Mouse (Mus musculus): Measurements from ENCODE around the gene Ess2. TPM values are rescaled to one million over a fixed set of nuclear protein-coding genes. Genes with fewer than 3 reads are reported as not detected.
A peak's percentile ranks its signal among the peaks of the same experiment; 100 is the strongest.

Ess2 gene
- total and polyA plus RNA-seq, 2 experiments = 3.4 to 8.7 TPM

GRCm38 (mm10) chr16:17928627-17929104 is 17.5 kb upstream of the Ess2 start:
- peaks cover 5% of the 10 kb centered on the region; the same call in 1 of the 2 replicates for H3K79me2 ChIP-seq (ENCODE audit: control insufficient read depth, insufficient read depth, low read length)
- under 1% methylated on average over 9 of the region's 9 CpGs for WGBS
- DNase-seq (ENCODE audit: extremely low read depth, low read depth, low spot score) = peak; percentile 54
- peak overlapping the region; percentile 91 for H3K9ac ChIP-seq (ENCODE audit: low read depth, low read length)
- peaks cover 2% of the 10 kb centered on the region; the same call in 1 of the 2 replicates for H3K36me3 ChIP-seq (ENCODE audit: control insufficient read depth, insufficient read depth, low read length)
- peaks cover 13% of the 10 kb centered on the region for H3K4me1 ChIP-seq (ENCODE audit: control insufficient read depth, insufficient read depth, low read length)
- H3K27me3 ChIP-seq (ENCODE audit: control insufficient read depth, insufficient read depth, low read length) = no peaks in the 10 kb centered on the region
- TF ChIP-seq CTCF (IDR thresholded peaks at IDR 0.05; ENCODE audit: low read depth, low read length) (peak; percentile 56), POLR2A (IDR thresholded peaks at IDR 0.05; ENCODE audit: extremely low read depth, insufficient read depth, low read length) (no peak)
- H3K4me3 ChIP-seq (ENCODE audit: insufficient read depth, low read depth, low read length) = peak overlapping the region; percentile 88
- H3K27ac ChIP-seq (replicated peaks; ENCODE audit: insufficient read depth, low read depth, low read length) = peak overlapping the region; percentile 90

GRCm38 (mm10) chr16:17928087-17928580 is 17.0 kb upstream of the Ess2 start, which contains the start of gene Slc25a1:
Slc25a1 (minus strand) TSS chr16:17928219.
- TF ChIP-seq POLR2A (IDR thresholded peaks at IDR 0.05; ENCODE audit: extremely low read depth, insufficient read depth, low read length) (peak; percentile 90), CTCF (IDR thresholded peaks at IDR 0.05; ENCODE audit: low read depth, low read length) (no peak)
- Histone ChIP-seq H3K4me3 (ENCODE audit: insufficient read depth, low read depth, low read length) (peak within 1 kb of the TSS; percentile 88), H3K9ac (ENCODE audit: low read depth, low read length) (peak within 1 kb of the TSS; percentile 91), H3K27ac (replicated peaks; ENCODE audit: insufficient read depth, low read depth, low read length) (peak within 1 kb of the TSS; percentile 90), H3K27me3 (ENCODE audit: control insufficient read depth, insufficient read depth, low read length) (no peaks in the 10 kb centered on the region), H3K36me3 (ENCODE audit: control insufficient read depth, insufficient read depth, low read length) (peaks cover 2% of the 10 kb centered on the region; the same call in 1 of the 2 replicates), H3K79me2 (ENCODE audit: control insufficient read depth, insufficient read depth, low read length) (peaks cover 5% of the 10 kb centered on the region; the same call in 1 of the 2 replicates), H3K4me1 (ENCODE audit: control insufficient read depth, insufficient read depth, low read length) (peaks cover 13% of the 10 kb centered on the region)
- WGBS = under 1% methylated on average over 47 of the region's 47 CpGs
- peak; percentile 87 for DNase-seq (ENCODE audit: extremely low read depth, low read depth, low spot score)

GRCm38 (mm10) chr16:17927351-17928082 is 16.4 kb upstream of the Ess2 start:
- peak; percentile 42 for DNase-seq (ENCODE audit: extremely low read depth, low read depth, low spot score)
- Histone ChIP-seq H3K79me2 (ENCODE audit: control insufficient read depth, insufficient read depth, low read length) (peaks cover 5% of the 10 kb centered on the region; the same call in 1 of the 2 replicates), H3K27me3 (ENCODE audit: control insufficient read depth, insufficient read depth, low read length) (no peaks in the 10 kb centered on the region), H3K36me3 (ENCODE audit: control insufficient read depth, insufficient read depth, low read length) (peaks cover 2% of the 10 kb centered on the region; the same call in 1 of the 2 replicates), H3K27ac (replicated peaks; ENCODE audit: insufficient read depth, low read depth, low read length) (peak overlapping the region; percentile 90), H3K4me1 (ENCODE audit: control insufficient read depth, insufficient read depth, low read length) (peaks cover 15% of the 10 kb centered on the region), H3K4me3 (ENCODE audit: insufficient read depth, low read depth, low read length) (peak overlapping the region; percentile 88), H3K9ac (ENCODE audit: low read depth, low read length) (peak overlapping the region; percentile 91)
- TF ChIP-seq CTCF (IDR thresholded peaks at IDR 0.05; ENCODE audit: low read depth, low read length) (no peak), POLR2A (IDR thresholded peaks at IDR 0.05; ENCODE audit: extremely low read depth, insufficient read depth, low read length) (no peak)
- WGBS = 1% methylated on average over 72 of the region's 72 CpGs

GRCm38 (mm10) chr16:17922163-17922538 is 11.0 kb upstream of the Ess2 start:
- 0% methylated on average over 14 of the region's 14 CpGs for WGBS
- H3K79me2 ChIP-seq (ENCODE audit: control insufficient read depth, insufficient read depth, low read length) = peaks cover 2% of the 10 kb centered on the region; the same call in 1 of the 2 replicates
- no peaks in the 10 kb centered on the region for H3K27me3 ChIP-seq (ENCODE audit: control insufficient read depth, insufficient read depth, low read length)
- no peak for DNase-seq (ENCODE audit: extremely low read depth, low read depth, low spot score)
- peak overlapping the region; percentile 38 for H3K27ac ChIP-seq (replicated peaks; ENCODE audit: insufficient read depth, low read depth, low read length)
- TF ChIP-seq POLR2A (IDR thresholded peaks at IDR 0.05; ENCODE audit: extremely low read depth, insufficient read depth, low read length) (no peak), CTCF (IDR thresholded peaks at IDR 0.05; ENCODE audit: low read depth, low read length) (no peak)
- H3K4me1 ChIP-seq (ENCODE audit: control insufficient read depth, insufficient read depth, low read length) = peaks cover 19% of the 10 kb centered on the region
- peak overlapping the region; percentile 63 for H3K4me3 ChIP-seq (ENCODE audit: insufficient read depth, low read depth, low read length)
- H3K9ac ChIP-seq (ENCODE audit: low read depth, low read length) = peak overlapping the region; percentile 59
- H3K36me3 ChIP-seq (ENCODE audit: control insufficient read depth, insufficient read depth, low read length) = peaks cover 2% of the 10 kb centered on the region; the same call in 1 of the 2 replicates

- H3K79me2 ChIP-seq (ENCODE audit: control insufficient read depth, insufficient read depth, low read length) = no peaks in the 10 kb centered on the region
- H3K27me3 ChIP-seq (ENCODE audit: control insufficient read depth, insufficient read depth, low read length) = no peaks in the 10 kb centered on the region
- DNase-seq (ENCODE audit: extremely low read depth, low read depth, low spot score) = peak; percentile 87
- peak overlapping the region; percentile 74 for H3K27ac ChIP-seq (replicated peaks; ENCODE audit: insufficient read depth, low read depth, low read length)
- peak overlapping the region; percentile 63 for H3K4me3 ChIP-seq (ENCODE audit: insufficient read depth, low read depth, low read length)
- WGBS = under 1% methylated on average over 47 of the region's 47 CpGs
- TF ChIP-seq CTCF (IDR thresholded peaks at IDR 0.05; ENCODE audit: low read depth, low read length) (peak; percentile 63), POLR2A (IDR thresholded peaks at IDR 0.05; ENCODE audit: extremely low read depth, insufficient read depth, low read length) (peak; percentile 66)
- peak overlapping the region; percentile 84 for H3K9ac ChIP-seq (ENCODE audit: low read depth, low read length)
- H3K36me3 ChIP-seq (ENCODE audit: control insufficient read depth, insufficient read depth, low read length) = peaks cover 2% of the 10 kb centered on the region; the same call in 1 of the 2 replicates
- H3K4me1 ChIP-seq (ENCODE audit: control insufficient read depth, insufficient read depth, low read length) = peaks cover 16% of the 10 kb centered on the region
Observed at GRCm38 (mm10) chr16:17921325-17922162, 10.4 kb upstream of the Ess2 start.

Data from liver, adult 2 months (tissue).